Mouse (Mus musculus) kidney, postnatal 4 days (tissue): ENCODE measurements around the gene Mrpl48.
"Not testable (repeated sequence)": the region's sequence is repeated elsewhere in the genome, so short reads cannot be mapped to it uniquely, and the experiment has no call there.

Experiments used
- DNase-seq, 2 experiments: peaks; one replicate each; pipeline ENCODE4 v3.0.0; 2021; ENCODE audit warnings: mixed read lengths in 2 of 2

Gene Mrpl48

DNA sequence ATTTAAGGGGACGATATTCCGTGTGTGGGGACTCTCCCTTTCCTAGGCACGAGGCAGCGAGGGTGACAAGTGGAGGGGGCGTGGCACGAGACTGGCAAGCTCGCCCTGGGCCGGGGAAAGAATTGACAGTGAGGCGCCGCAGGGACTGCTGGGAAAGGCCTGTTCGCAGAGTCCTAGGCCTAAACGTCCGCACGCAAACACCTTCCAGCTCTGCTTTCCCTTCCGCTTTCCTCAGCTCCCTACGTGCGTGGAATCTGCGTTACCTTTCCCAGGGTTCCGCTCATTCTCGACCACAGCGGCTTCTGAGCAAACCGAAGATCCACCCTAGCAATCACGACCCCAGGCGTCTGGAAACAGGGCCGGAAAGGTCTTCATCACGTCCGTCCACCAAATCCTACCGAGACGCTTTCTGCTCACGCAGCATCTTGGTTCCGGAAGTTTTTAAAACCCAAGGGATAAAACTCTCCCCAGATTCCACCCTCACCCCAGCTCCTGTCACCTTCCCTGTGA is 25.3 kb downstream of the Mrpl48 start:
- peak; percentile 90 to 93 for DNase-seq

- DNase-seq, result no peak
These were observed 25.9 kb downstream of the Mrpl48 start for GRCm38 (mm10) chr7:100582235-100582634.

- no peak for DNase-seq
These were observed 29.3 kb downstream of the Mrpl48 start for GRCm38 (mm10) chr7:100578794-100579193.

GRCm38 (mm10) chr7:100572704-100573103 is 35.4 kb downstream of the Mrpl48 start:
- no peak for DNase-seq

DNA sequence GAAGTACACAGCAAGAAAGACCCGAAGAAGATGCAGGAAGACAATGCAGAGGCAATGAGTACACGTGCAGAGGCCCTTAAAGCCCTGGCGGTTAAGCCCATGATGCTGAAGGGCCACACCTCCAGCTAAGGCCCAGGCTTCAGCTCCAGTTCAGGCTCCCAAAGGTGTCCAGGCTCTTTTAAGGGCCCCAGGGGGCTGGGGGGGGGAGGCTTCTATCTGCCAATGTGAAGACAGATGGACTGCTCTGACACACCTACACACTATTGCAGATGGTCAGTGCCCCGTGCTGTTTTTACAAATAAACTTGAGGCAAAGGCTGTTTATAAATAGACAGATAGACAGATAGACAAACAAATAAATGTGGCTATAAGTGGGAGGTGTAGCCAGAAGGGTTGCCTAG is 36.0 kb downstream of the Mrpl48 start:
- no peak for DNase-seq

- no peak for DNase-seq
These were observed 37.0 kb downstream of the Mrpl48 start for GRCm38 (mm10) chr7:100570930-100571715.

DNA sequence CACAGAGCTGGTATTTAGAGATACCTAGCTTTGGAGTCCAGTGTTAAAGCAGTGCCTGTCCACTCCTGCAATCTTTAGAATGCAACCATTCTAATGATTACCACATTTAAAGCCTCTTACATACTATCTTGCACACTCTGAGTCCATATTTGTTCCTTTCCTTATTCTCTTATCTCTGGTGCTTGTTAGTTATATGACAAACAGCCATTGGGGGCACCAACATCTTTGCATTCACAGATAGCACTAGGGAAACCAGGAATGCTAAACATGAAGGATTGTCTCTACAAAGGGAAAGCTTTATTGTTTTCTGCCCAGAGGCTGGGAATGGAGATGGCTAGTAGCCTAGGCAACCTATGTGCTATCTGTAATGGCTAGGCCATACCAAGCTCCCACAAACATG is 38.2 kb downstream of the Mrpl48 start:
- no peak for DNase-seq

GRCm38 (mm10) chr7:100567238-100567637 is 40.9 kb downstream of the Mrpl48 start:
- DNase-seq, result not testable (repeated sequence)

GRCm38 (mm10) chr7:100561861-100562587 is 46.1 kb downstream of the Mrpl48 start:
- DNase-seq, result no peak

DNA sequence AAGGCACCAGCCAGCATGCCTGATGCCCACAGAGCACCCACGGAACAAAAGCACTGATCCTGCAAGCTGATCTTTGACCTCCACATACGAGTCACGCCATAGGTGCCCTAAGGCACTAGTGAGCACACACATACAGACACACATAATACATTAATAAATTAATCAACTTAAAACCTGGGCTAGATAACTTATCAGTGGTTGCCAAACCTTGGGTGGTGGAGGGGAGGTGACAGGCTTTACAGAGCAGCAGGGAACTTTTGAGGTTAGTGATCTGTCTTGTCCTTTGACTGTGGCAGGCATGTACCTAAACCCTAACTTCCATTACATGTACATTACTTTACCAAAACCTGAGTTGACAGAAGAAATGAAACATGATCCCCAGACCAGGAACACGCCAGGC is 48.8 kb downstream of the Mrpl48 start:
- DNase-seq, result no peak

DNA sequence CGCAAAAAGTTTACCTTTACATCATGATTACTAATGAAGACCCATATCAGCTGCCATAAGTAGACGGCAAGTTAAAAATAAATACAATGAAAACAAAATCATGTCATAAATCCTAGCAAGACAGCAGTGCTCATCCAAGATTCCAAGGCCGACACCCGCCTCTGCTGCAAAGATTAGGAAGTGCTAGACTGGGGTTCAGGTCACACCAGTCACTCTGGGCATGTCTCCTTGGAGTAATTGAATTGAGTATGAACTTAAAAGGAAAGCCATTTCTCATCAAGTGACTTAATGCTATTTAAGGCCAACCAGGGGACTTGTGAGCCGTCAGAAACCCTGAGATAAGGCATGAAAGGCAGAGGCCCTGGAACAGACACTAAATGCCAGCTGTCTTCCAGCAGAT is 50.9 kb downstream of the Mrpl48 start:
- DNase-seq, result no peak

GRCm38 (mm10) chr7:100555431-100555951 is 52.6 kb downstream of the Mrpl48 start:
- no peak for DNase-seq

DNA sequence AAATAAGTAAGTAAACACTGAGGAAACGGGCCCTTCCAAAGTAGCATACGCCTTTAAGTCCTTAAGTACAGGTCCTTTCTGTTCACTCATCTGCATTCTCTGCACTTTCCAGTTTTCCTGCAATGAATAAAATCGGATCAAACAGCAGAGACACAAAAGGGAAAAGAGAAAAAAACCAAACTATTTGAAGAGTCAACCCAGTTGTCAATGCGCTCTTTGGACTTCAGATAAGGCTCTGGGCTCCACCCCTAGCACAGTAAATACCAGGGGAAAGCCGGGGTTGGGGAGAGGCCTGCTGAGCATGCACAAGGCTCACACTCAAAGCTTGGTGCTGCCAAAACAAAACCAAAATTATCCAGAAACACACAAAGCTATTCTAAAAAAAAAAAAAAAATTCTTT is 53.2 kb downstream of the Mrpl48 start:
- no peak for DNase-seq

- peak; percentile 35 to 55 for DNase-seq
These were observed 57.6 kb downstream of the Mrpl48 start for GRCm38 (mm10) chr7:100550338-100551007.

DNA sequence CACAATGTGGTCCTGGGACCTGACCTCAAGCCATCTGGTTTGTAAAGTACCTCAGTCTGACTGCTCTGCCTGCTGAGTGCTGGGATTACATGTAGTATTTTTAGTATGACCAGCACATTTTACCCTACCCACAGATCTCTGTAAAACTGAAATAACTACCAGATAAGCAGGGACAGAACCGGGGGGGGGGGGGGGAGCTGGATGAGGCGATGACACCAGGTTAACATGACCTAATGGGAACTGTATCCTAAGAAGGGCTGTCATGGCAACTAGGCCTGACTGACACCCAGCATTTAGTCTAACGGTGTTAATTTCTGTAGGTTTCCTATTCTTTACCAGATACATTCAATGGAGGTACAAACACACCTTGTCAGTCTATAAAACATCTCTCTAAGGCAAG is 58.3 kb downstream of the Mrpl48 start:
- DNase-seq, result no peak

DNA sequence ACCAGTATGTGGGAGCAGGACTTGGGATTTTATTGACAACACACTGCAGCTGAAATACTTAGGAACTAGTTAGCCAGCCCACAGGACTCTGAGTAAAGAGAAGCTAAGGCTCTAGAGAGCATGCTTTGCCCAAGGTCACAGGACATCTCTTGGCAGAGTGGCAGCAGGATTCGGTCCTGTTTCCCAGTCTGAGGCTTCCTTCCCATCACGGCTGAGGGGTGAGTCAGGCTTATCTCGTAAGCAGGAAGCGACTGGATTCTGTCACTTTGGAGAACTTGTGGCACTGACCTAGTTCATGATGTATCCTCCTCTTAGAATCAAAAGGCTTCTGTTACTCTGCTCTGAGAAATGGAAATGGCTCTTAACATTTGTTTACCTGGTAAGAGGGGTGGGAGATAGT is 60.5 kb downstream of the Mrpl48 start:
- no peak for DNase-seq

DNA sequence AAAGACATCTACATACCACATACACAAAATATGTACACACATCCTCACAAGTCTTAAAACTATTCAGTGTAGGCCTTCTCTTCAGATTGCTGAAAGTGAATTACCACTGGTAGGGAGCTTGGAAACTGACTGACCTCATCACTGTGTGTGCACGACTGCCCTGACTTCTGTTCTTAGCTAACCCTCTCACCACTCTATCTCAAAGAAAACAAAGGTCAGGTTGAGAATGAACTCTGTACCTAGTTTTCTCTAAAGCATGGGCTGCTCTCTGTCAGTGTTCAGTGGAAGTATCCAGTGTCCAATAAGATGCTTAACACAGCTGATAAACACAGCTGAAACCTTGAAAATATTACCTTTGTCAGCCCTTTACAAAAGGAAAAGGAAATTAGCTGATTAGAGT is 63.7 kb downstream of the Mrpl48 start:
- no peak for DNase-seq

- DNase-seq, result no peak
These were observed 68.6 kb downstream of the Mrpl48 start for GRCm38 (mm10) chr7:100539516-100539915.

DNA sequence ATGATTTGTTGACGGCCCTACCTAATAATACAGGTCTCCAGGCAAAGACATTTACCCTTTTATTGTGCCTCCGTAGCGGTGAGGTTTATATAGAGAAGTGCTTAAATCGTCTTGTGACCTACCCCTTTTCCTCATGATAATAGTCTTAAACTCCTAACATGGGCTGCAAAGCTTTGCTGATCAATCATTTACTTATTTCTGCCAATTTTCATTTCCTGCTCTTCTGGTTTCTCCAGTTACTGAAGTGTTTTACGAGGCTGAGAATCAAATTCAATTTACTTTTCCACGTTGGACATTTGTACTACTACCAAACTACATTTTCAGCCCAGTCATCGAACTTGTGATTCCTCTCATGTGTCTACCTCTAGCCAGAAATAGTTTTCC is 70.6 kb downstream of the Mrpl48 start:
- DNase-seq, result no peak

DNA sequence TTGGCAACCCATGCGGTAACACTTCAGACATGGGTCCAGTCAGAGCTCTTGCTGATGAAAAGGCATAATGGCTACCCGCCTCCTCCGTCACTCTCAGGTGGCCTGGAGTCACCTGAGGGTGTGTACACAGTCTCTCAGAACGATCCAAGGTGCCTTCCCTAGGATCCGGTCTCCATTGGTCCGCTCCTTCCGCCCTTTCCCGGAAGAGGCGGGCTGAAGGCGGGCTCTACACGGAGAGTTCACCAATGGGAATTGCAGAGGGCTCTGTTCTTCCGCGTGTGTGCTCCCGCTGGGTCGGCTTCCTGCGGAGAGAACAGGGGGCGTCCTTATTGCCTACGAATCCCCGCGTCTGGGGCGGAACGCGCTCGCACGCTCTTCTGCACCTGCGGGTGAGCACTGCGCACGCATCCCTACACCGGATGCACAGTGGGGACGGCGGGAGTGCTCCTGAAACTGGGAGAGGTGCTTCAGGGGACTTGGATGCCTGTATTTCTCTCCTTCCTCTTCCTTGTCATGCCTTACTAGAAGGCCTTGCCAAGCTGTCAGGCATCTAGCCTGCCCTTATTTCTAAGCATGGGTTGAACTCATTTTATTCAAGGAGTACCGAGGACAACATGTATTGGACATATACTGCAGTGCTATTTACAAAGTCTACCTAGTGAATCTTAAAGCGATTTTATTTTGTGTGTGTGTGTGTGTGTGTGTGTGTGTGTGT is 71.1 kb downstream of the Mrpl48 start, which contains the start of gene Coa4:
Gene Coa4 (plus strand): TSS at position 268 of the 715 bp plus-strand sequence.
- DNase-seq, result peak; percentile 86 to 92

DNA sequence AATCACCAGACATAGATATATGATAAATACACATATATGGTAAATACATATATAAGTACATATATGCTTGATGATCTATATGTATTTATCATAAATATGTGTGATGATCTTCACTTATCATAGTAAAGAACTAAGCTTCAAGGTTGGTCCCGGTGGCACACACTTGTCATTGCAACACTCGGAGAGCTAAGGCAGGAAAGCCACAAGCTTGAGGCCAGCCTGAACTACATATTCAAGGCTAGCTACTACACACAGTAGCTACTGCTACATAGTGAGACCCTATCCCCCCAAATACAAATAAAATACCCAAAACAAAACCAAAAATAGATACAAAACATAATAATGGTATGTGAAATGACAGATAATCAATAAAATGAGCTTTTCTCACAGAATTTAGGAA is 72.3 kb downstream of the Mrpl48 start:
- DNase-seq, result no peak

DNA sequence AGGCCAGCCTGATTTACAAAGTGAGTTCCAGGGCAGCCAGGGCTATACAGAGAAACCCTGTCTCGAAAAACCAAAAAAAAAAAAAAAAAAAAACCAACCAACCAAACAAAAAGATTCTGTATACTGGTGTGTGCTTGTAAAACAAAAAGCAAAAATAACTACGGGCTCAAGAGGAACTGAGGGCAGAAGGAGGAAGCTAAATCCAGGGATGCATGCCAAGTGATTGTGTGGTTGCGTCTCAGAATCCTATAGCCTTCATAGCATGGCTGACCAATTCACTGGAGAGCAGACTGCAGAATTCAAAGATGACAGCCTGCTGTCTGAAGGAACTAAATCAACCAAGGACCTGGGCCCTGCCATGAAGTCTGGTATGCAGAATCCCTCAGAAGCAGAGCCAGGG is 73.9 kb downstream of the Mrpl48 start:
- DNase-seq, result no peak

DNA sequence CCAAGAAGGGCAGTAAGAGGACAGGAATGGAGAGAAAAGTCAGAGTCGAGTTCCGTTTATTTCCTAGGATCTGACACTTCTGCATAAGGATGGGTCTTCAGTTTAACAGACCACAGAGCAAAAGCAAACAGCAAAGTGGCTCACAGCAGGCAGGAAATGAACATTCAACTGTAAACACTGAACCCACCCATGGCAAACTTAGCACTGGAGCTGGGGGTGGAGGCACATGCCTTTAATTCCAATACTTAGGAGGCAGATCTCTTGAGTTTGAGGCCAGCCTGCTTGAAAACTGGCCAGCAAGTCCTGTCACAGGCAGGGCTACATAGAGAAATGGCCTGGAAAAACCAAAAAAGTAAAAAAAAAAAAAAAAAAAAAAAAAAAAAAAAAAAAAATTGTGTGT is 74.6 kb downstream of the Mrpl48 start:
- DNase-seq, result peak in 1 of 2 experiments; percentile 10
